Mouse (Mus musculus) granulocyte monocyte progenitor cell, adult 5-6 weeks (primary cell): ENCODE measurements around the gene Snrpb2. TPM values are rescaled to one million over a fixed set of nuclear protein-coding genes. Genes with fewer than 3 reads are reported as not detected.
A peak's percentile ranks its signal among the peaks of the same experiment; 100 is the strongest.

Experiments
- ATAC-seq: replicated peaks from 2 replicates; pipeline ENCODE4 v1.8.0; 2016; ENCODE audit warnings: mild to moderate bottlenecking, moderate TSS enrichment, inconsistent platforms; ENCODE audit not compliant: poor library complexity, severe bottlenecking
- total RNA-seq, 2 experiments: library from RNA; stranded (forward) in 1 of 2; stranded (reverse) in 1 of 2; fragments of 200-712, 200-1000 nt in 1 of 2; fragments of >200 nt in 1 of 2; fragmentation: Nextera tagmentation in 1 of 2; gene quantifications; 2 replicates each; pipeline ENCODE4 v1.2.3; 2014 to 2017

The Snrpb2 gene
- 65.5 and 77.1 TPM in 2 replicates for total RNA-seq (2014; fragmentation: Nextera tagmentation)
- 103 and 146 TPM in 2 replicates for total RNA-seq (2017)

DNA sequence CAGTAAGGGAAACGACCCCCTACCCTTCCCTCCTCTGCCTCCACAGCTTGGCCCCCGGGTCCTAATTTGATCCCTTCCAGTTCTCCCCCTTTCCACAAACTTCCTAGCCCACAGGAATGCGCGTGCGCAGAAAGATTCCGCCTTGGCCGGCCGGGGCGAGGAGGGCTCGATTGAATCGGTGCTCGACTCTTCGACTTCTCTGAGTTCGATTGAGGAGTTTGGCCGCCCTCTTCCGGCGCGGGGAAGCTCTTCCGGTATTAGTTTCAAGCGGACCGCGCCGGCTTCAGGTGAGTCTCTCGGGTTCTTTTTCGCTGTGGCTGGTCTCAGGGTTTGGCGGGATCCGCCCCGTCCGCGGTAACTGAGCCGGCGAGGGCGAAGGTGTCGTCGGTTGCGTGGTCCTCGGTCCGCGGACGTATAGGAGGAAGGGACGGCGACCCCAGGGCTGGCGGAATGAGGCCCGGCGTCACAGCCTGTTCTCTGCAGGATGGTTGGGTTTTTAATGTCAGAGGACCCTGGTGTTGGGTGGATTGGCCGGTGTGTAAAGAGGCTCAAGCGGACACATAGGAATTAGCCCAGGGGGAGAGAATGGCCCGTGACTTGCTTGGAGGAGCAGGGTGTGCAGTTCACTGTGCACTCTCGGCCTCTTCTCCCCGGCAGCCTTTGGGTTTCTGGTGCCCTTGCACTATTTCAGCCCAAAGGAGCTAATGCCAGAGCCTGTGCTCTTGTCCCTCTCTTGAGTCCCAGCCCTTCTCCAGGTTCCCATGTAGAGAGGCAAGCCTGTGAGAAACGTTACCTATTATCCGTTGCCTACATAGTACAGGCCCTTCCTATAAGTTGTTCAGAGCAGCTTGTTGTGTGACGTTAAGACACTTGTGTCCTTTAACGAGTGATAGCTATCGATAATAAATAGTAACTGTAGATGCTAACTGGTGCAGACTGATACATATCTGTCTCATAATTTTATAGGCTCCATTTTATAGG, at the start of gene Snrpb2:
TSS of gene Snrpb2 (plus strand) at position 228 of the 981 bp plus-strand sequence.
- peak; percentile 98 for ATAC-seq

DNA sequence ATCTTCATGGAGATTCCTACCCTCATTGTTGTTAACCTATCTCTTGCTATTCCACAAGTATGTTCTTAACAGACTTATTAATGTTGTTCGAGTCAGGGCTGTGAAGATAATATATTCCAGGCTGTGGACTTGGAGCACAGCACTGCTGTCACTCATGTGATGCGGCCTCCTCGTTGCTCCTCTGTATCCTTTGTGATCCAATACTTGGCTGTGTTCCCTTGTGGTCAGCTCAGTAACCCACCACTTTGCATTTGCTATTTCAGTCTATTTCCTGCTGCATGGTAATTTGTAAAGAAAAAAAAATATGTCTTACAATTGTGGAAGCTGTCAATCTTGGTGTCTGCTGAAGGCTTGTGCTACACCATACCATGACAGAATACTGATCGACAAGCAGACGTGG, 49.8 kb upstream of the Snrpb2 start:
- ATAC-seq, result peak; percentile 81

GRCm38 (mm10) chr2:143018084-143018483, 44.8 kb upstream of the Snrpb2 start:
- no peak for ATAC-seq

GRCm38 (mm10) chr2:143018591-143019130, 44.2 kb upstream of the Snrpb2 start:
- no peak for ATAC-seq

- no peak for ATAC-seq
Measured at GRCm38 (mm10) chr2:143019727-143020126, 43.1 kb upstream of the Snrpb2 start.

DNA sequence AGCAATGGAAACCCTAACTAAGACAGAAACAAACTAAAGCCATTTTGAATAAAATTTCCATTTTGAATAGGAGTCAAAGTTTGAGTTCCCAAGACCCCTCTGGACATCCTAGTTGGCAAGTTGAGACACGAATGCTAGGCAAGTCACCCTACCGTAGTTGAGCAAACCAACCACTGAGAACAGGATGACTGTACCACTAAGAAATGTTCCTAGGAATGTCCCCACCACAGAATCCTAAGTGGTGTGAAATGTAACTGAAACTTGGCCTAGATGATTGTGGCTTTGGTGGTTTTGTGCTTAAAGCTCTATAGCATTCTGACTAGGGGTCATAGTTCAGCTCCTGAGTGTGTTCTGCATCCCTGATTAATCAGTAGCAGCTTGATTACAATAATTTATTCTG, 39.5 kb upstream of the Snrpb2 start:
- peak; percentile 23; the same call in 1 of the 2 replicates for ATAC-seq

DNA sequence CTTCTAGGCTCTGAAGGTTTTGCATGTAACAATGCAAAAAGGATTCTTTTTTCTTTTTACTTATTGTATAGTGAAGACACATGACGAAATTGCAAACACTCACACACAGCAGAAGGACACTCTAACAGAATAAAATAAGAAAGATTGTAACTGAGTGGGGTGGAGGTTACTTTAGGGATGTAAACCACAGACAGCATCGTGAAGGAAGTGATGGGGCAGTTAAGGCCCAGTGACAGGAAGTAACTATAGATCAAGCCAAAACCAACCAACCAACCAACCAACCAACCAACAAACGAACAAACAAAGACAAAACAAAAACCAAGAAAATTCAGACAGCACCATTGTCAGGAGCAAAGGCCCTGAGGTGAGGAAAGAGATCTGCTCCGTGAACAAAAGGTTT, 38.6 kb upstream of the Snrpb2 start:
- peak; percentile 65 for ATAC-seq

DNA sequence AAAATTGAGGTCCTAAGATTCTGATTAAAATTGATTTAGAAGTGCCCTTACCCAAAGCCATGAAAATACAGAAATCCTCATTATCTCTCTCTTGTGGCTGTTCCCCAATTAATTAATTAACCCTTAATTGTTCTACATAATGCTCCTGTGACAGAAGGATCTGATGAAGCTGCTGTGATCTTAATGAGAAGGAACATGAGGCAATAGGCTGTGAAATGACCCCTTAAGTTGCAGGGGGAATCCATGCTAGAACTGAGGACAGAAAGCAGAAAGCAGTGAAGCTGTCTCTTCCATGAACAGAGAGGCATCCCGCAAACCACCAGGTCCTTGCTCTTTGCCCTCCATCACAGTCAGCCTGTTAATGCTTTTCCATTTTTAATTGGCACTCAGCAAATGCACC, 31.6 kb upstream of the Snrpb2 start:
- no peak for ATAC-seq

DNA sequence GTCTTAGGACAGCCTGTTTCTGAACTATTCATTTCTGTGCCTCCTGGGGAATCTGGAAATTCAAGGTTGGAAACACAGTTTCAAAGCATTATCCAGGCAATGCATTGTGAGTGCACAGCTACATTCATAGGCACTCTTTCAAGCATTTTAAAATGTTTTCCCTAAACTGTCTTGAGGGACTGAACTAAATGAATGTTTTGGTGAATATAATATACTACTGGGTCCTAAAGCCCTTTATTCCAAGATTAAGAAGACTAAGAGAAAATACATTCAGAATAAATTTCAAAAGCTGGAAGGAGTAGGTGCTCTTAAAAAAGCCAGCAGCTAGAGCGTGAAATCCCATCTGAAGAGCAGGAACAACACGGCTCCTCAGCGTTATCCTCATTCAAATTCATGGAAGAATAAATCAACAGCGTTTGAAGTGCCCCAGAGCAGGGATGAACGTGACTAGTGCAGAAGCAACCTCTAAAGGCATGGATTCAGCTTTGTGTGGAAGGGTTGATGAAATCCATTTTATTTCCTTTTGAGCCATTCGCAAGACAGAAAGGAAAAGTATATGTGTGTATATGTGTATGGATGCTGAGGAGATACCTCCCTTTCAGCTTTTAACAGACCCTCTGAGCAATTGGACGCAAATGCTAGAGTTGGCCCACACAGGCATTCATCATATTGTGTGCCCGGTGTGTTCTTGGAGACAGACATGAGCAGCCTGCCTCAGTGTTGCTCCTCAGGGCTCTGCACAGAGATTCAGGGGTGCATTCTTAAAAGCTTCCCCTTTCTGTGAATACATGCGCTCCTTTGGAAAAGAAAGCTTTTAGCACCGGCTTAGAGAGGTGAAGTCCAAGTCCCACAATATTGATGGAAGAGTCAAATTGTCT, 30.2 kb upstream of the Snrpb2 start:
- ATAC-seq, result no peak

GRCm38 (mm10) chr2:143034350-143035085, 28.3 kb upstream of the Snrpb2 start:
- no peak for ATAC-seq

DNA sequence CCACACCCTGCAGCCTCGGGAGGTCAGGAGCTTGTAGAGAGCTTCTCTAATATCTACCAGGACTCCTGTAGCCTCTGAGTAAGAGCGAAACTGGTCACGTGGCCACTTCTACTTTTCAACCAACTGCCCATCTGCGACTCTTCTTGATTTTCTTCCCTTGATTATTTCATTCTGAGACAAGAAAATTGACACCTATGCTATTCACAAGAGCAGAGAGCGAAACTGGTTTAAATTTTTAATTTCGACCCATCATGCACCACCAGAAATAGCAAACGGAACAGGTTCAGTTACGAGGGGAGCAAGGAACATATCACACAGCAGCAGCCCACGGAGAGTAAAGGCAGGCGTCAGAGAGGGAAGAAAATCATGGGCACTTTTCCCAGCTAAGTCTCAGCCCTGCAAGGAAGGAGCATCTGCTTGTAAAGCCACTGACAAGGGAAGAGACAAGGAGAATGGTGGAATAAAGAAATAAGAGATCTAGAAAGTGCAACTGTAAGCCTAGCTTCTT, 27.7 kb upstream of the Snrpb2 start:
- ATAC-seq, result peak; percentile 87

- no peak for ATAC-seq
Measured at GRCm38 (mm10) chr2:143041596-143041995, 21.2 kb upstream of the Snrpb2 start.

GRCm38 (mm10) chr2:143055251-143055650, 7.6 kb upstream of the Snrpb2 start:
- ATAC-seq, result no peak

GRCm38 (mm10) chr2:143056736-143057135, 6.1 kb upstream of the Snrpb2 start:
- no peak for ATAC-seq

- no peak for ATAC-seq
Measured at GRCm38 (mm10) chr2:143062432-143062811, 417 bp upstream of the Snrpb2 start.

- no peak for ATAC-seq
Measured at GRCm38 (mm10) chr2:143065914-143066313, 3.1 kb downstream of the Snrpb2 start.

DNA sequence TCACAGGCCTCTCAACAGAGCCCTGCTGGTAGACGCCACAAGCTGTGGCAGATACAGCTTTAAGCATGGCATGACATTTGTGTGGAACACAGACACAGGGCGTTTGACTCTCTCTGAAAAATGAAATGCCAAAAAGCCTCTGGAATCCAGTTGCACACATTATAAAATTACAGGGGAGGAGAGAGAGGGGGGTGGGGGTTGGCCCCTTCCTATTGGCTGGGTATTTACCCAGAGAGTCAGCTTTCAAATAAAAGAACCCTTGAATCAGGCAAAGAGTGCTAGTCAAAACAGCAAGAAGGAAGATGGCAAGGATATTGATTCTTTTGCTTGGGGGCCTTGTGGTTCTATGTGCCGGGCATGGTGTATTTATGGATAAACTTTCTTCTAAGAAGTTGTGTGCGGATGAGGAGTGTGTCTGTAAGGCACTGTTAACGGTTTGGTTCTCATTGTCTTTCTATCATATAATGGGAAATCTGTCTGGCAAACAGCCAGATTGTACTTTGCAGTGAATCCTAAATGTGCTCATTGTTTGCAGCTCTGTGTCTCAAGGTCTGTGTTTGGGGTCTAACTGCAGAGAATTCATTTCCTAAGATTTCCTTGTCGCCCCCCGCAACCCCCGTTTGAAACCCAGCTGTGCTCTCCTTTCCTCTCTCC, 15.5 kb downstream of the Snrpb2 start, which contains the start of gene Otor:
TSS of gene Otor (plus strand) at position 276 of the 654 bp plus-strand sequence.
- ATAC-seq, result no peak

DNA sequence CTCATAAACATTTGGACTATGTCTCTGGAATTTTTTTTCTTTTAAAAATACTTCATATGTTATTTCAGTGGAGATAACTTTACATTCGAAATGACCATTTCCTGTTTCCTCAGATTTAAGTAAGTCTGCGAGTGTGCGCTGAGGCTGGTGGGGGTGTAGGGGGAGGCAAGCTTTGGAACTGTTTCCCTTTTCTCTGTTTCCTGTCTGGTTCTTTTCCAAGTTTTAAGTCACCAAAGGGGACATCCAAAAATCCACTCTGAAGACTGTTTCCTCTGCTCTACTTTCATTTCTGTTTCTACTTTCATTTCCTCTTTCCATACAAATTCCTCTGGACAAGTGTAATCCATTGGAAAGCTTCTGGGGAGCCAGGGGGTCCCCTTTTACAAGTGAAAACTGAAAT, 18.9 kb downstream of the Snrpb2 start:
- ATAC-seq, result peak; percentile 84

- peak; percentile 77 for ATAC-seq
Measured at GRCm38 (mm10) chr2:143084852-143085397, 22.1 kb downstream of the Snrpb2 start.
